Comparison of ENCODE assay signal across 8 mouse cellular contexts in the genomic region with DNA sequence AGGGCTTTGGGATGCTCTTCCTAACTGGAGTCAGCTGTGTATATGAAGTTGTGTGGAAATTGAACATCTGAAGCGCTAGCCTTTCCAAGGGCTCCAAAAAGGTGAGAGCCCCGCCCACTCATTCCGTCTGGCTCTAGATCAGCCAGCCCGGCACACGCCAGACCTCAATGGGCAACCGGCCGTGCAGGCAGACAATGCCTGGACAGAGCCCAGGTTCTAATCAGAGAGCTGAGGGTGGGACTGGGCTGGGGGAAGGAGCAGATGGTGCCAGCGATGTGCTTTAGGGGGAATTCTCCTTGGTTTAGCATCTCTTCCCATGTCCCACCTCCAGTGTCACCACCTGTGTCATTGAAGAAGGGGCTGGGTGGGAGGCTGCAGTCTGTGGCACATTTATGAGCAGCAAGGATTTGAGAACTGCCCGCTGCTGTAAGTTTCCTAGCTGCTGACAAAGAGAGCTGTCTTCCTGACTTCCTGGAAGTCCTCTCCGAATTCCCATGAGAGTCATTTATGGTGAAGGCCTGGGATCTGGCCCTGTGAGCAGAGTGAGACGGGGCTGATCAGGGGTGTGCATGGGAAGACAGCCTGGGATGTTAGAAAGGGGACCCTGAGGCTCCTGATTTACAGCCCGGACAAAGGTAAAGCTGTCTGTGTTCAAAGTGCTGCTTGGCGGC. TPM values are rescaled to one million over a fixed set of nuclear protein-coding genes. Genes with fewer than 3 reads are reported as not detected.
DNase-seq lines count a peak whose midpoint lies in the region; ATAC-seq lines count a peak whose summit lies in the region.

No protein-coding gene starts in this region.

- DNase-seq in right cerebral cortex, postnatal 10 days (ENCODE audit: low spot score in 2 of 2): peak; percentile 66 to 75
- no peak for DNase-seq in right cerebral cortex, postnatal 25 days
- DNase-seq in embryonic facial prominence, embryonic 14.5 days (ENCODE audit: low spot score): no peak
- DNase-seq in induced T-regulatory cell, adult 2 months (ENCODE audit: low read depth): peak; percentile 47
- no peak for DNase-seq in midbrain, embryonic 10.5 days (ENCODE audit: low spot score)
- DNase-seq in frontal cortex, postnatal 25 days (ENCODE audit: low spot score in 2 of 2): no peak
- no peak for DNase-seq in urinary bladder, postnatal 25 days (ENCODE audit: low spot score)
- DNase-seq in right cerebral cortex, postnatal 14 days: no peak

- H3K36me3 ChIP-seq in embryonic facial prominence, embryonic 14.5 days (ENCODE audit: control insufficient read depth, insufficient read depth, low read length): no peaks in the 10 kb centered on the region
- no peaks in the 10 kb centered on the region for H3K36me3 ChIP-seq in midbrain, embryonic 10.5 days

- H3K4me2 ChIP-seq in embryonic facial prominence, embryonic 14.5 days (ENCODE audit: low read depth, low read length): peak overlapping the region; percentile 97

- peak overlapping the region; percentile 36; the same call in 1 of the 2 replicates for H3K9ac ChIP-seq in embryonic facial prominence, embryonic 14.5 days (ENCODE audit: low read depth, low read length)

- peaks cover 72% of the 10 kb centered on the region for H3K4me1 ChIP-seq in embryonic facial prominence, embryonic 14.5 days (ENCODE audit: control insufficient read depth, insufficient read depth, low read length)
- peaks cover 96% of the 10 kb centered on the region for H3K4me1 ChIP-seq in midbrain, embryonic 10.5 days

- no peaks in the 10 kb centered on the region for H3K9me3 ChIP-seq in embryonic facial prominence, embryonic 14.5 days (ENCODE audit: control insufficient read depth, low read length)
- no peaks in the 10 kb centered on the region for H3K9me3 ChIP-seq in midbrain, embryonic 10.5 days (replicated peaks)

- no peaks in the 10 kb centered on the region for H3K27me3 ChIP-seq in embryonic facial prominence, embryonic 14.5 days (replicated peaks; ENCODE audit: control insufficient read depth, insufficient read depth, low read length)
- peaks cover 76% of the 10 kb centered on the region for H3K27me3 ChIP-seq in midbrain, embryonic 10.5 days (ENCODE audit: low read depth, poor library complexity, severe bottlenecking)

- peak overlapping the region; percentile 78; the same call in 1 of the 2 replicates for H3K4me3 ChIP-seq in embryonic facial prominence, embryonic 14.5 days (ENCODE audit: low read depth, low read length)
- peak overlapping the region; percentile 91 for H3K4me3 ChIP-seq in midbrain, embryonic 10.5 days

- 49% methylated on average over 13 of the region's 13 CpGs for WGBS in embryonic facial prominence, embryonic 14.5 days
- WGBS in midbrain, embryonic 10.5 days: 42% methylated on average over 13 of the region's 13 CpGs

- no peak overlapping the region for H3K27ac ChIP-seq in embryonic facial prominence, embryonic 14.5 days (replicated peaks; ENCODE audit: low read depth, low read length)
- no peak overlapping the region; the same call in none of the 2 replicates for H3K27ac ChIP-seq in midbrain, embryonic 10.5 days (replicated peaks)

- ATAC-seq in embryonic facial prominence, embryonic 14.5 days (ENCODE audit: low read depth): no peak

RNA-seq across cellular contexts. Expression of gene Kif21b, which starts 2.5 kb away (rescaled TPM):
- polyA plus RNA-seq in embryonic facial prominence, embryonic 14.5 days (2014; fragmentation: Nextera tagmentation; extraction: Ambion mirVana): 2.8 and 3.3 TPM in 2 replicates
- 4.9 and 9.5 TPM in 2 replicates for polyA plus RNA-seq in midbrain, embryonic 10.5 days (2016; fragmentation: Nextera tagmentation; extraction: Ambion mirVana)

Comparison
In these comparisons a context has a peak if more than half of its experiments do, and no peak if none do; other contexts are left out.
1. DNase-seq: peak in right cerebral cortex, postnatal 10 days (2 of 2) and induced T-regulatory cell, adult 2 months (single experiment); none in right cerebral cortex, postnatal 25 days (single experiment), embryonic facial prominence, embryonic 14.5 days (single experiment), midbrain, embryonic 10.5 days (single experiment), frontal cortex, postnatal 25 days (0 of 2), urinary bladder, postnatal 25 days (single experiment) and right cerebral cortex, postnatal 14 days (single experiment).